Mouse (Mus musculus) layer of hippocampus, postnatal 25 days (tissue): ENCODE results near the gene Tent5c. TPM values are rescaled to one million over a fixed set of nuclear protein-coding genes. Genes with fewer than 3 reads are reported as not detected.

ENCODE experiments used
- DNase-seq, 2 experiments: peaks; one replicate each; pipeline ENCODE4 v3.0.0; 2022; ENCODE audit warnings: mixed read lengths in 2 of 2, low spot score in 1 of 2; ENCODE audit errors: extremely low spot score in 1 of 2
- total RNA-seq, 2 experiments: library from RNA; stranded (reverse); gene quantifications; 2 replicates each; pipeline ENCODE4 v1.2.3; 2021

Gene Tent5c
- total RNA-seq, 2 experiments from 2014 or later: 2.6 to 3.2 TPM

DNA sequence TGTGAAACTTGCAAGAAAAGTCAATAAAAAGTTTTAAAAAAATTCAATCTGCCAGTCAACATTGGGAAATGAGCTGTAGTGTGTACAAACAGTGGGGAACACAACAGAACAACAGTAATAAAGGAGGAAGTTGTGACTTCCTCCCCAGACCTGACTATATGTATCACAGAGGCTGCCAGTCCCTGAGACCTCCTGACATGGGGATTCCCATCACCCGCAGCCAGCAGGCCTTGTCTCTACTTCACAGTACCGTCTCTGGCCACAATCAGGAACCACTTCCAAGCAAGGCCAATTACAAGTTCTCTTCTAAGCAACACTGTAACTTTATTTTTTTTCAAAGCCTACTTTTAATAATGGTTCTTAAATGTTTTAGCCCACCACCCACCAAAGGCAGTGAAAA, 79.8 kb downstream of the Tent5c start:
- DNase-seq: no peak

DNA sequence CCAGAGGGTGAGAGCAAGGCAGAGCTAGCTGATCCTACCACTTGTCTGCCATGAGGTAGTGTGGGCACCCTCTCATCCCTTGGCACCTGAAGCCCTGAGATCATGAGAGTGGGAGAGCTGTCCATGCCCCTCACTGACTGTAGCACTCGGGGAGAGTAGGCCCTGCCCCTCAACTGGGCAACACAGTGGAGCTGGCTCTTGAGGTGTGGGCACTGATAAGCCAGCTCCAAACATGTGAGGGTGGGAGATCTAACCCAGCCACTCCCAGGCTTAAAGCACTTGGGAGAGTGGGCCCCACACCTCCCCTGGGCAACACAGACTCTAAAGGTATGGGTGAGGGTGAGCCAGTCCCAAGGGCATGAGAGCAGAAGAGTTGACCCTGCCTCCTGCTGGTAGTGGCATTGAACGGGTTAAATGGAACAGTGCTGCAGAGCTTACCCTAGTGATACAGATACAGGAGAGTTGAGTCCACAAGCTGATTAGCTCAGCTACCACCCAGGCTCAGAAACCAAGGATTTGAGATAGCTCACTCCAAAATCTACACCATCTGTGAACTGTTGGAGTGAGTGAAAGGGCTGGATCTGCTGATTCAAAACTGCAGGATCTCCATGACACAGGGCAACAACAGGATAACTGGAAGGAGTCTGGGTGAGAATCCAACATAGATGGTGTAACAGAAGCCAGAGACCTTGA, 80.6 kb downstream of the Tent5c start:
- DNase-seq: no peak

DNA sequence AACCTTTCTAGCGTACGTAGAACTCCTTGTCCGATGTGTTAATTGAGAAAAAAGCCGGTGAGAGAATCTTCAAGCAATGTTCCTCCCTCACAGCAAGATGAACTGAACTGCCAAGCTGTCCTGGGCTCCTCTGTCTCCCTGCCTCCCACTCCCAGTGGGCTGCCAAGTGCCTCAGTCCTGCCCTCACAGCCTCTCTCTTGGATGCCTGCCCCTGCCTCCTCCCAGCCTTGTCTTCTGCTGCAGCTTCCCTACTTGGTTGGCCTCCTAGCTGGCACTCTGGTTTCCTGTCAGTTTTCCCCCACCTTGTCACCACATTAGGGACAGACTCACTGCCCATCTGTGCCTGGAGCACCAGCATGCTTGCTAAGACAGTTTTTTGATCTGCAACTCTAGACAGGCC, 86.5 kb downstream of the Tent5c start:
- no peak for DNase-seq

Other genes starting within 250 kb of the Tent5c start
- 100 to 1,000 TPM; 122 to 141 TPM for gene Man1a2, start 196.2 kb upstream of the Tent5c start, total RNA-seq